ENCODE assay signal across 8 mouse cellular contexts in genomic region chr15:103250195-103250740, GRCm38 (mm10). TPM values are rescaled to one million over a fixed set of nuclear protein-coding genes. Genes with fewer than 3 reads are reported as not detected.
DNase-seq lines count a peak whose midpoint lies in the region; ATAC-seq and TF ChIP-seq lines count a peak whose summit lies in the region.

No protein-coding gene starts in this region.

- H3K9me3 ChIP-seq in forebrain, embryonic 13.5 days (replicated peaks) = no peaks in the 10 kb centered on the region
- H3K9me3 ChIP-seq in hindbrain, postnatal 0 days (ENCODE audit: low read length) = no peaks in the 10 kb centered on the region
- H3K9me3 ChIP-seq in liver, embryonic 12.5 days (replicated peaks) = no peaks in the 10 kb centered on the region
- no peaks in the 10 kb centered on the region for H3K9me3 ChIP-seq in neural tube, embryonic 14.5 days (ENCODE audit: control insufficient read depth, low read length)

- 0 out of 2 replicates have a peak, but pooled peaks have one; percentile 14 for ATAC-seq in forebrain, embryonic 13.5 days
- no peak for ATAC-seq in hindbrain, postnatal 0 days
- ATAC-seq in liver, embryonic 12.5 days = no peak
- 0 out of 2 replicates have a peak, but pooled peaks have one; percentile 35 for ATAC-seq in neural tube, embryonic 14.5 days (ENCODE audit: low read depth)

- peaks cover 11% of the 10 kb centered on the region for H3K4me1 ChIP-seq in forebrain, embryonic 13.5 days
- no peaks in the 10 kb centered on the region; the same call in 1 of the 2 replicates for H3K4me1 ChIP-seq in hindbrain, postnatal 0 days (ENCODE audit: insufficient read depth, low read length)
- H3K4me1 ChIP-seq in liver, embryonic 12.5 days = peaks cover 61% of the 10 kb centered on the region
- H3K4me1 ChIP-seq in neural tube, embryonic 14.5 days (ENCODE audit: control insufficient read depth, insufficient read depth, low read length) = peaks cover 7% of the 10 kb centered on the region

- peak in 1 of 2 experiments; percentile 48 for DNase-seq in left cerebral cortex, adult 2 months (ENCODE audit: extremely low spot score in 1 of 2, low spot score in 2 of 2)
- DNase-seq in left cerebral cortex, adult 11 months (ENCODE audit: low spot score) = no peak
- peak; percentile 87 for DNase-seq in adrenal gland, postnatal 10 days
- peak; percentile 14 for DNase-seq in hindbrain, postnatal 0 days (ENCODE audit: low spot score)
- DNase-seq in thymus, postnatal 4 days = peak; percentile 88

- no peak overlapping the region for H3K27ac ChIP-seq in left cerebral cortex, adult 2 months
- peak overlapping the region; percentile 31; the same call in 1 of the 2 replicates for H3K27ac ChIP-seq in forebrain, embryonic 13.5 days
- no peak overlapping the region for H3K27ac ChIP-seq in hindbrain, postnatal 0 days
- H3K27ac ChIP-seq in liver, embryonic 12.5 days = peak overlapping the region; percentile 98
- no peak overlapping the region for H3K27ac ChIP-seq in neural tube, embryonic 14.5 days (ENCODE audit: low read depth, low read length)

- peaks cover 42% of the 10 kb centered on the region for H3K36me3 ChIP-seq in forebrain, embryonic 13.5 days (ENCODE audit: poor library complexity, severe bottlenecking)
- H3K36me3 ChIP-seq in hindbrain, postnatal 0 days (ENCODE audit: insufficient read depth, low read length) = peaks cover 36% of the 10 kb centered on the region
- peaks cover 81% of the 10 kb centered on the region for H3K36me3 ChIP-seq in liver, embryonic 12.5 days
- H3K36me3 ChIP-seq in neural tube, embryonic 14.5 days (ENCODE audit: control insufficient read depth, insufficient read depth, low read length) = peaks cover 36% of the 10 kb centered on the region

- TF ChIP-seq CTCF in left cerebral cortex, adult 2 months (IDR thresholded peaks at IDR 0.05) = peak; percentile 83
- peak; percentile 81 for TF ChIP-seq CTCF in hindbrain, postnatal 0 days (IDR thresholded peaks at IDR 0.05; ENCODE audit: low read depth)

- WGBS in forebrain, embryonic 13.5 days = 25% methylated on average over 2 of the region's 2 CpGs
- WGBS in hindbrain, postnatal 0 days = 21% methylated on average over 2 of the region's 2 CpGs
- 25% methylated on average over 2 of the region's 2 CpGs for WGBS in liver, embryonic 12.5 days (ENCODE audit: insufficient replicate concordance)
- 21% methylated on average over 2 of the region's 2 CpGs for WGBS in neural tube, embryonic 14.5 days

- H3K4me3 ChIP-seq in left cerebral cortex, adult 2 months = no peak overlapping the region
- H3K4me3 ChIP-seq in forebrain, embryonic 13.5 days = no peak overlapping the region
- no peak overlapping the region for H3K4me3 ChIP-seq in hindbrain, postnatal 0 days (ENCODE audit: low read length)
- peak overlapping the region; percentile 77 for H3K4me3 ChIP-seq in liver, embryonic 12.5 days
- no peak overlapping the region for H3K4me3 ChIP-seq in neural tube, embryonic 14.5 days (ENCODE audit: low read depth, low read length)

- H3K9ac ChIP-seq in forebrain, embryonic 13.5 days = no peak overlapping the region
- H3K9ac ChIP-seq in hindbrain, postnatal 0 days (replicated peaks; ENCODE audit: low read length) = no peak overlapping the region
- H3K9ac ChIP-seq in liver, embryonic 12.5 days = peak overlapping the region; percentile 80
- no peak overlapping the region for H3K9ac ChIP-seq in neural tube, embryonic 14.5 days (replicated peaks; ENCODE audit: low read depth, low read length)

- H3K4me2 ChIP-seq in forebrain, embryonic 13.5 days = no peak overlapping the region
- H3K4me2 ChIP-seq in hindbrain, postnatal 0 days (ENCODE audit: low read depth, low read length) = no peak overlapping the region
- H3K4me2 ChIP-seq in liver, embryonic 12.5 days = peak overlapping the region; percentile 81
- H3K4me2 ChIP-seq in neural tube, embryonic 14.5 days (ENCODE audit: low read depth, low read length) = no peak overlapping the region

- intact Hi-C loops in left cerebral cortex, adult 2 months (cut with DNase I) = no loop called here

- H3K27me3 ChIP-seq in forebrain, embryonic 13.5 days = peaks cover 19% of the 10 kb centered on the region
- no peaks in the 10 kb centered on the region for H3K27me3 ChIP-seq in hindbrain, postnatal 0 days (ENCODE audit: insufficient read depth, low read length)
- no peaks in the 10 kb centered on the region for H3K27me3 ChIP-seq in liver, embryonic 12.5 days (replicated peaks)
- H3K27me3 ChIP-seq in neural tube, embryonic 14.5 days (ENCODE audit: control insufficient read depth, insufficient read depth, low read length) = no peaks in the 10 kb centered on the region

RNA-seq across cellular contexts. Expression of gene Nfe2, which starts 7.9 kb away (rescaled TPM):
- total RNA-seq in left cerebral cortex, adult 2 months (2021) = not detected
- total RNA-seq in adrenal gland, postnatal 10 days (2021) = 1 to 10 TPM; 3.2 to 4.3 TPM
- 0.57 and 1.6 TPM in 2 replicates for polyA plus RNA-seq in forebrain, embryonic 13.5 days (2015; fragmentation: Nextera tagmentation; extraction: Ambion mirVana)
- 0.63 TPM in 1 of 2 replicates, not detected in the other for total RNA-seq in hindbrain, postnatal 0 days (2014; rRNA removed)
- polyA plus RNA-seq in hindbrain, postnatal 0 days (2015; fragmentation: Nextera tagmentation; extraction: Ambion mirVana) = 0.20 and 0.33 TPM in 2 replicates
- 168 TPM in 2 replicates for polyA plus RNA-seq in liver, embryonic 12.5 days (2016; fragmentation: Nextera tagmentation; extraction: Ambion mirVana)
- polyA plus RNA-seq in neural tube, embryonic 14.5 days (2014; fragmentation: Nextera tagmentation; extraction: Ambion mirVana) = 1.9 and 2.0 TPM in 2 replicates

RNA-seq across cellular contexts. Expression of gene Hnrnpa1, which starts 10.0 kb away (rescaled TPM):
- 100 to 1,000 TPM; 233 to 247 TPM for total RNA-seq in left cerebral cortex, adult 2 months (2021)
- total RNA-seq in adrenal gland, postnatal 10 days (2021) = 100 to 1,000 TPM; 248 to 299 TPM
- polyA plus RNA-seq in forebrain, embryonic 13.5 days (2015; fragmentation: Nextera tagmentation; extraction: Ambion mirVana) = 1,312 and 1,385 TPM in 2 replicates
- 117 and 148 TPM in 2 replicates for total RNA-seq in hindbrain, postnatal 0 days (2014; rRNA removed)
- polyA plus RNA-seq in hindbrain, postnatal 0 days (2015; fragmentation: Nextera tagmentation; extraction: Ambion mirVana) = 596 and 630 TPM in 2 replicates
- 584 and 591 TPM in 2 replicates for polyA plus RNA-seq in liver, embryonic 12.5 days (2016; fragmentation: Nextera tagmentation; extraction: Ambion mirVana)
- 635 and 713 TPM in 2 replicates for polyA plus RNA-seq in neural tube, embryonic 14.5 days (2014; fragmentation: Nextera tagmentation; extraction: Ambion mirVana)

RNA-seq across cellular contexts. Expression of gene Cbx5, which starts 10.7 kb away (rescaled TPM):
- 100 to 1,000 TPM; 171 to 176 TPM for total RNA-seq in left cerebral cortex, adult 2 months (2021)
- 10 to 100 TPM; 66.6 to 85.8 TPM for total RNA-seq in adrenal gland, postnatal 10 days (2021)
- 161 and 174 TPM in 2 replicates for polyA plus RNA-seq in forebrain, embryonic 13.5 days (2015; fragmentation: Nextera tagmentation; extraction: Ambion mirVana)
- 125 and 134 TPM in 2 replicates for total RNA-seq in hindbrain, postnatal 0 days (2014; rRNA removed)
- polyA plus RNA-seq in hindbrain, postnatal 0 days (2015; fragmentation: Nextera tagmentation; extraction: Ambion mirVana) = 95.3 and 98.1 TPM in 2 replicates
- 84.2 and 84.5 TPM in 2 replicates for polyA plus RNA-seq in liver, embryonic 12.5 days (2016; fragmentation: Nextera tagmentation; extraction: Ambion mirVana)
- 132 and 143 TPM in 2 replicates for polyA plus RNA-seq in neural tube, embryonic 14.5 days (2014; fragmentation: Nextera tagmentation; extraction: Ambion mirVana)

RNA-seq across cellular contexts. Expression of gene Copz1, which starts 22.2 kb away (rescaled TPM):
- total RNA-seq in left cerebral cortex, adult 2 months (2021) = 10 to 100 TPM; 85.5 to 93.0 TPM
- 100 to 1,000 TPM; 114 TPM for total RNA-seq in adrenal gland, postnatal 10 days (2021)
- polyA plus RNA-seq in forebrain, embryonic 13.5 days (2015; fragmentation: Nextera tagmentation; extraction: Ambion mirVana) = 219 and 232 TPM in 2 replicates
- 149 and 155 TPM in 2 replicates for total RNA-seq in hindbrain, postnatal 0 days (2014; rRNA removed)
- 181 TPM in 2 replicates for polyA plus RNA-seq in hindbrain, postnatal 0 days (2015; fragmentation: Nextera tagmentation; extraction: Ambion mirVana)
- polyA plus RNA-seq in liver, embryonic 12.5 days (2016; fragmentation: Nextera tagmentation; extraction: Ambion mirVana) = 246 and 250 TPM in 2 replicates
- 195 and 216 TPM in 2 replicates for polyA plus RNA-seq in neural tube, embryonic 14.5 days (2014; fragmentation: Nextera tagmentation; extraction: Ambion mirVana)

Comparison
In these comparisons a context has a peak if more than half of its experiments do, and no peak if none do; other contexts are left out.
1. H3K27ac ChIP-seq: peak in forebrain, embryonic 13.5 days (single experiment) and liver, embryonic 12.5 days (single experiment); none in left cerebral cortex, adult 2 months (single experiment), hindbrain, postnatal 0 days (single experiment) and neural tube, embryonic 14.5 days (single experiment).
2. ATAC-seq: peak in forebrain, embryonic 13.5 days (single experiment) and neural tube, embryonic 14.5 days (single experiment); none in hindbrain, postnatal 0 days (single experiment) and liver, embryonic 12.5 days (single experiment).
3. RNA of gene Nfe2, which starts 7.9 kb away (polyA plus RNA-seq): 168 TPM in liver, embryonic 12.5 days; 1.9 to 2.0 TPM in neural tube, embryonic 14.5 days, 0.57 to 1.6 TPM in forebrain, embryonic 13.5 days and 0.20 to 0.33 TPM in hindbrain, postnatal 0 days; every median in the first group is over 10 times any median in the second.